Mouse (Mus musculus) thymus, adult 2 months (tissue): ENCODE measurements around the gene Ddo. TPM values are rescaled to one million over a fixed set of nuclear protein-coding genes. Genes with fewer than 3 reads are reported as not detected.

Experiments
- DNase-seq: peaks from one replicate; pipeline ENCODE4 v3.0.0; 2021
- H3K27ac ChIP-seq: fragments of 200-500 bp; 2 replicates; pipeline ENCODE4 v1.5.1; 2012; ENCODE audit warnings: low read length, control low read depth; ENCODE audit not compliant: control insufficient read depth, insufficient read depth
- H3K27me3 ChIP-seq: fragments of 200-500 bp; 2 replicates; pipeline ENCODE4 v1.6.1; 2012; ENCODE audit warnings: mild to moderate bottlenecking, low read length, moderate library complexity, mixed read lengths; ENCODE audit not compliant: control insufficient read depth, insufficient read depth
- H3K36me3 ChIP-seq: fragments of 200-500 bp; 2 replicates; pipeline ENCODE4 v1.6.1; 2012; ENCODE audit warnings: mild to moderate bottlenecking, low read length, moderate library complexity; ENCODE audit not compliant: control insufficient read depth, insufficient read depth
- H3K4me1 ChIP-seq: fragments of 200-500 bp; replicated peaks from 2 replicates; pipeline ENCODE4 v1.6.1; 2012; ENCODE audit warnings: low read length; ENCODE audit not compliant: control insufficient read depth, insufficient read depth
- H3K4me3 ChIP-seq: fragments of 200-500 bp; 2 replicates; pipeline ENCODE4 v1.5.1; 2012; ENCODE audit warnings: mild to moderate bottlenecking, low read length, control low read depth, moderate library complexity; ENCODE audit not compliant: control insufficient read depth, insufficient read depth
- CTCF ChIP-seq: fragments of 200-500 bp; IDR thresholded peaks from 2 replicates; pipeline ENCODE4 v1.5.1; 2012; ENCODE audit warnings: mild to moderate bottlenecking, control low read depth, low read length, moderate library complexity, borderline replicate concordance; ENCODE audit not compliant: control insufficient read depth, poor library complexity, insufficient read depth; ENCODE audit errors: extremely low read depth
- POLR2A ChIP-seq: fragments of 200-500 bp; IDR thresholded peaks from 2 replicates; pipeline ENCODE4 v1.6.1; 2012; ENCODE audit warnings: mild to moderate bottlenecking, low read length, control low read depth, moderate library complexity; ENCODE audit not compliant: control insufficient read depth, poor library complexity, insufficient read depth; ENCODE audit errors: extremely low read depth
- WGBS: fragments of 180-500 bp; shearing (Covaris S2); methylation state at CpG from one replicate; pipeline ENCODE4 v1.1.7; 2018; 5-methylcytosine and 5-hydroxymethylcytosine counted together
- polyA plus RNA-seq: library from polyadenylated mRNA; depleted of rRNA; stranded (reverse); fragments of >200 nt; gene quantifications from 2 replicates; pipeline ENCODE4 v1.2.3, GENCODE M21; 2012

The Ddo gene
- polyA plus RNA-seq, 1 experiment = 3.7 TPM

DNA sequence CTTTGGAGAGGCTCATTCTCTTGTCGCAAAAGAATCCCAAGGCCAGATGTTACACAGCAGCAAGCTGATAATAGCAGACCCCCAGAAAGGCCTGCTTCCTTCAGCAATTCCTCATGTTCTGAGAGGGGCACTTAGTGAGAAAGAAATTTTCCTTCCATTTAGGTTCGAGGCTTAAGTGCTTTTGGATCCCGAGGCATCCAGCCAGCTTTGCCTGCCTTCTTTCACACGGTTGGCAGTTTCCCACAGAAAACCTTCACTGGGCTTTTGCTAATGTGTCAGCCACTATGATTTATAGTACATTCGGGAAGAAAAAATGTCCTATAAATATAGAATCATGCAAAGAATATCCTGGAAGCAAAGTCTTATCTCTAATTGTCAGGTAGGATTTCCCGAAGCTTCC is 89.3 kb downstream of the Ddo start:
- DNase-seq = no peak
- Histone ChIP-seq H3K27ac (no peak overlapping the region), H3K27me3 (no peaks in the 10 kb centered on the region), H3K36me3 (no peaks in the 10 kb centered on the region), H3K4me3 (no peak overlapping the region), H3K4me1 (no peaks in the 10 kb centered on the region)
- TF ChIP-seq CTCF (no peak), POLR2A (no peak)
- 87% methylated on average over 6 of the region's 6 CpGs for WGBS

- H3K4me1 ChIP-seq = no peaks in the 10 kb centered on the region
- 93% methylated on average over 5 of the region's 5 CpGs for WGBS
- DNase-seq = no peak
- no peaks in the 10 kb centered on the region for H3K36me3 ChIP-seq
- H3K4me3 ChIP-seq = no peak overlapping the region
- TF ChIP-seq POLR2A = no peak
- TF ChIP-seq CTCF = no peak
- no peak overlapping the region for H3K27ac ChIP-seq
- H3K27me3 ChIP-seq = no peaks in the 10 kb centered on the region
Measured at GRCm38 (mm10) chr10:40720883-40721282, 91.1 kb downstream of the Ddo start.

GRCm38 (mm10) chr10:40724342-40724741 is 94.5 kb downstream of the Ddo start:
- H3K27ac ChIP-seq = no peak overlapping the region
- DNase-seq = no peak

DNA sequence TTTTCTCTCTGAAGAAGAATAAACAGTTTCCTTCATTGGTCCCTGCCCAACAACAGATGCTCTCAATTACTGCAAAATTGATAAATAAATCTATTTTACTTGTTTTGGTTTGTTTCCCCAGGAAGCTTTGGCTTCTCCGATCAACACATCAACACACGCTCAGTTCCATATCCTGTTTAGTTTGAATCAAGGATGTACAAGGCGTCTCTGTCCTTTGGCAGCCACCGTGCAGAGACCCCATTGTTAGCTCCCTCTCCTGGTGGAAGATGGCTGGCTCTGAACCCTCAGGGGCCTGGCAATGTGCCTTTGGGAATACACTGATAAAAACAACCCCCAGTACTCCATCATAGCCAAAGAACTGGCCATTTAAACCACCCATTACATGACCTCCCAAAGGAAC is 95.3 kb downstream of the Ddo start:
- H3K27me3 ChIP-seq = no peaks in the 10 kb centered on the region
- TF ChIP-seq CTCF = no peak
- TF ChIP-seq POLR2A = no peak
- 87% methylated on average over 4 of the region's 4 CpGs for WGBS
- H3K36me3 ChIP-seq = no peaks in the 10 kb centered on the region
- H3K4me3 ChIP-seq = no peak overlapping the region
- H3K4me1 ChIP-seq = no peaks in the 10 kb centered on the region
- DNase-seq = no peak
- no peak overlapping the region for H3K27ac ChIP-seq

More at GRCm38 (mm10) chr10:40724342-40724741, 94.5 kb downstream of the Ddo start:
- Histone ChIP-seq H3K4me3 (no peak overlapping the region), H3K4me1 (no peaks in the 10 kb centered on the region), H3K27me3 (no peaks in the 10 kb centered on the region), H3K36me3 (no peaks in the 10 kb centered on the region)
- WGBS = 91% methylated on average over 6 of the region's 6 CpGs
- no peak for TF ChIP-seq CTCF
- no peak for TF ChIP-seq POLR2A

DNA sequence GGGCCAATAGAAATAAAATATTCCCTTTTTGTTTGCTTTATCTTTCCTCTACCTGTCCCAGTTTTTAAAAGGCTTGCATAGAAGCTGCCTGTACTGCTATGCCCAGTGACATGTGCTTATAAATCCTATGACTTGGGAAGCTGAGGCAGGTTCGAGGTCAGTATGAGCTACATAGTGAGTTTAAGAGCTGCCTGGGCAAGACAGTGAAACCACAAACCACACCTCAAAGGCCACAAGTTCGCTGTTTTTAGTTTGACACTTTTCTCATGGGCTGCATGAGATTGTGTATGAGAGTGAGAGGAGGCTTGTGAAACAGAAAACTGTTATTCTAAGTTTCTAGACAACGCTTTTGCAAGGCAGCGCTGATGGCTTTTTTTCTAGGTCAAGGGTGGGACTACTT is 95.7 kb downstream of the Ddo start:
- H3K36me3 ChIP-seq = no peaks in the 10 kb centered on the region
- DNase-seq = no peak
- H3K27ac ChIP-seq = no peak overlapping the region
- no peaks in the 10 kb centered on the region for H3K4me1 ChIP-seq
- no peaks in the 10 kb centered on the region for H3K27me3 ChIP-seq
- H3K4me3 ChIP-seq = no peak overlapping the region
- 17% methylated on average over 4 of the region's 4 CpGs for WGBS
- TF ChIP-seq CTCF (no peak), POLR2A (no peak)

DNA sequence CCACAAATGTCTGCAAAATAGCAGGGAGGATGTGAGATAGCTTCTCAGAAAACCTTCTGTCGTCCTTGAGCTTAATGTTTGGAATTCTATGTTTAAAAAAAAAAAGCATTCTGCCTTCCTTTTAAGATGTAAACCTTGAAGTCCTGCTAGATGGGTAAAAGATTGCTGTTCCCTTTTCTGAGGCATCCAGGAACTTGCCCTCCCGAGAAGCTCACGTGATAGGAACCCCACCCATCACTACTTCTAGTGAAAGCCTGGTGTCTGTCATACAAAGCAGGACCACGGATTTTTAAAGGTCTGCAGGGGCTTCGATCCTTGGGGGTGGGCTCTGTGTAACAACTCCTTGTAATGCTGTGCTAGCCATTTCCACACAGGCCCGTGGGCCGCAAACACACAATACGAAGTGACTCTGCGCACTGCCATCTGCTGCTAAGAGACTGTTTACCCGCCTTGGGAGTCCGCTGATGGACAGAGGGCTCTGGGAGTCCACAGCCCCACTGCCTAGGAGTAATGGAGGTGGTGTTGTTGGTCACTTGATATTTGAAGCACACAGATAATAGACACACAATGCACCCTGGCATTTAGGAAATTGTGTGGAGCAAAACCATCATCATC is 96.6 kb downstream of the Ddo start:
- no peak for TF ChIP-seq CTCF
- TF ChIP-seq POLR2A = no peak
- H3K36me3 ChIP-seq = no peaks in the 10 kb centered on the region
- H3K4me3 ChIP-seq = no peak overlapping the region
- H3K27ac ChIP-seq = no peak overlapping the region
- H3K27me3 ChIP-seq = no peaks in the 10 kb centered on the region
- no peak for DNase-seq
- WGBS = 53% methylated on average over 11 of the region's 11 CpGs
- H3K4me1 ChIP-seq = no peaks in the 10 kb centered on the region

DNA sequence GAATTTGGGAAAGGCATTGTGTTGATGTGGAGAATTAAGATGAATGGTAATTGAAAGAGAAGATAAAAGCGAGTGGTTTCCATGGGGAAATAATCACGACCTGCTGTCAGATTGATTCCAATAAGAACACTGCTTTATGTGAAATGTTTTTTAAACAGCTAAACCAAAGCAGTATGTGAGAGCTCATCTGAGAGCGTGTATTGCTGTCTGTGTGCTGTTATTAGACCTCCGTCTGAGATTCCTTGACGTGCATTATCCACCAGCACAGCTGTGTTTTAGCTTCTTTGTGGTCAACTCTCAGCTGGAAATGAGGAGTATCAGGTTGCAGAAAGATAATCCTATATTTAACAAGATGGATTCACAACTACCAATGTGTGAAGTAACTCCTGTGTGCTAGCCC is 97.2 kb downstream of the Ddo start:
- Histone ChIP-seq H3K4me3 (no peak overlapping the region), H3K27me3 (no peaks in the 10 kb centered on the region), H3K27ac (no peak overlapping the region), H3K36me3 (no peaks in the 10 kb centered on the region), H3K4me1 (no peaks in the 10 kb centered on the region)
- TF ChIP-seq POLR2A = no peak
- TF ChIP-seq CTCF = no peak
- DNase-seq = no peak
- 94% methylated on average over 5 of the region's 5 CpGs for WGBS
